Mouse (Mus musculus) lung, embryonic 14.5 days (tissue): ENCODE results near the gene Cxcl17. TPM values are rescaled to one million over a fixed set of nuclear protein-coding genes. Genes with fewer than 3 reads are reported as not detected.
A peak's percentile ranks its signal among the peaks of the same experiment; 100 is the strongest.

Source experiments
- ATAC-seq: fragments of 200-750 bp; cut with Nextera tagmentation; 2 replicates; pipeline ENCODE4 v1.8.0; 2017; ENCODE audit warnings: mild to moderate bottlenecking, moderate TSS enrichment, moderate library complexity; ENCODE audit not compliant: insufficient read depth
- DNase-seq: peaks from one replicate; pipeline ENCODE4 v3.0.0-alpha.2; 2015
- H3K27ac ChIP-seq: fragments of 300-500 bp; sonication (generic); 2 replicates; pipeline ENCODE4 v1.5.1; 2014; ENCODE audit warnings: low read depth, mild to moderate bottlenecking, moderate library complexity
- H3K27me3 ChIP-seq: fragments of 300-500 bp; sonication (generic); 2 replicates; pipeline ENCODE4 v1.6.1; 2014; ENCODE audit warnings: low read length, control low read depth; ENCODE audit not compliant: insufficient read depth
- H3K36me3 ChIP-seq: fragments of 300-500 bp; sonication (generic); 2 replicates; pipeline ENCODE4 v1.6.1; 2014; ENCODE audit warnings: control low read depth; ENCODE audit not compliant: insufficient read depth
- H3K4me1 ChIP-seq: fragments of 300-500 bp; sonication (generic); 2 replicates; pipeline ENCODE4 v1.6.1; 2014; ENCODE audit warnings: antibody characterized with exemption, control low read depth; ENCODE audit not compliant: insufficient read depth
- H3K4me2 ChIP-seq: fragments of 300-500 bp; sonication (generic); 2 replicates; pipeline ENCODE4 v1.6.1; 2014; ENCODE audit warnings: mild to moderate bottlenecking
- H3K4me3 ChIP-seq: fragments of 300-500 bp; sonication (generic); 2 replicates; pipeline ENCODE4 v1.5.1; 2014; ENCODE audit warnings: low read depth, low read length
- H3K9ac ChIP-seq: fragments of 300-500 bp; sonication (generic); 2 replicates; pipeline ENCODE4 v1.6.1; 2014
- H3K9me3 ChIP-seq: fragments of 300-500 bp; sonication (generic); 2 replicates; pipeline ENCODE4 v1.6.1; 2016; ENCODE audit warnings: low read depth, low read length, control low read depth
- CTCF ChIP-seq: IDR thresholded peaks from 2 replicates; pipeline ENCODE4 v1.5.1; 2016; ENCODE audit warnings: antibody characterized with exemption, low read depth
- WGBS: fragments of 180-500 bp; shearing (Covaris S2); extraction: QIAGEN DNeasy Blood & Tissue Kit; methylation state at CpG from one replicate; pipeline ENCODE4 v1.1.7; 2014; 5-methylcytosine and 5-hydroxymethylcytosine counted together
- polyA plus RNA-seq: library from polyadenylated mRNA; unstranded; fragments of >200 nt; fragmentation: Nextera tagmentation; extraction: Ambion mirVana; gene quantifications from 2 replicates; pipeline ENCODE4 v1.2.1, GENCODE M21; 2014

Cxcl17 gene
- polyA plus RNA-seq, 1 experiment from 2014 or later: not detected

- Histone ChIP-seq H3K27ac (no peak overlapping the region), H3K27me3 (no peaks in the 10 kb centered on the region), H3K9ac (no peak overlapping the region), H3K4me2 (no peak overlapping the region), H3K4me1 (peaks cover 23% of the 10 kb centered on the region), H3K4me3 (no peak overlapping the region), H3K36me3 (peaks cover 17% of the 10 kb centered on the region), H3K9me3 (no peaks in the 10 kb centered on the region)
- ATAC-seq (no peak), DNase-seq (no peak)
- 35% methylated on average over 2 of the region's 2 CpGs for WGBS
- TF ChIP-seq CTCF: no peak
These were observed 21.7 kb downstream of the Cxcl17 start for GRCm38 (mm10) chr7:25390986-25391385.

GRCm38 (mm10) chr7:25390054-25390770 is 22.5 kb downstream of the Cxcl17 start:
- no peak for TF ChIP-seq CTCF
- 45% methylated on average over 8 of the region's 8 CpGs for WGBS
- DNase-seq (peak; percentile 53), ATAC-seq (peak; percentile 6; the same call in 1 of the 2 replicates)
- Histone ChIP-seq H3K36me3 (peaks cover 23% of the 10 kb centered on the region), H3K27ac (no peak overlapping the region), H3K27me3 (no peaks in the 10 kb centered on the region), H3K9ac (no peak overlapping the region; the same call in 1 of the 2 replicates), H3K4me1 (peaks cover 30% of the 10 kb centered on the region), H3K9me3 (no peaks in the 10 kb centered on the region), H3K4me2 (0 out of 2 replicates have a peak overlapping the region, but pooled peaks have one; percentile 12), H3K4me3 (no peak overlapping the region)

- H3K9me3 ChIP-seq: no peaks in the 10 kb centered on the region
- no peak overlapping the region for H3K27ac ChIP-seq
- peaks cover 36% of the 10 kb centered on the region for H3K36me3 ChIP-seq
- DNase-seq: no peak
- ATAC-seq: no peak
- peaks cover 22% of the 10 kb centered on the region; the same call in 1 of the 2 replicates for H3K4me1 ChIP-seq
- H3K27me3 ChIP-seq: no peaks in the 10 kb centered on the region
- no peak overlapping the region for H3K4me2 ChIP-seq
- H3K4me3 ChIP-seq: no peak overlapping the region
- H3K9ac ChIP-seq: no peak overlapping the region
- WGBS: 77% methylated on average over 7 of the region's 7 CpGs
- no peak for TF ChIP-seq CTCF
These were observed 23.8 kb downstream of the Cxcl17 start for GRCm38 (mm10) chr7:25388916-25389315.

- WGBS: 92% methylated on average over 18 of the region's 18 CpGs
- H3K4me1 ChIP-seq: peaks cover 19% of the 10 kb centered on the region; the same call in 1 of the 2 replicates
- TF ChIP-seq CTCF: no peak
- H3K9me3 ChIP-seq: no peaks in the 10 kb centered on the region
- H3K27me3 ChIP-seq: no peaks in the 10 kb centered on the region
- no peak overlapping the region for H3K4me3 ChIP-seq
- no peak for DNase-seq
- peaks cover 45% of the 10 kb centered on the region for H3K36me3 ChIP-seq
- ATAC-seq: no peak
- H3K27ac ChIP-seq: no peak overlapping the region
- no peak overlapping the region for H3K4me2 ChIP-seq
- H3K9ac ChIP-seq: no peak overlapping the region
These were observed 24.8 kb downstream of the Cxcl17 start for GRCm38 (mm10) chr7:25387811-25388440.

- Histone ChIP-seq H3K4me3 (no peak overlapping the region), H3K4me2 (peak overlapping the region; percentile 15)
These were observed 26.7 kb downstream of the Cxcl17 start for GRCm38 (mm10) chr7:25385850-25386555.

GRCm38 (mm10) chr7:25385259-25385658 is 27.4 kb downstream of the Cxcl17 start:
- H3K27me3 ChIP-seq: no peaks in the 10 kb centered on the region
- H3K9ac ChIP-seq: no peak overlapping the region
- WGBS: 88% methylated on average over 12 of the region's 12 CpGs
- no peak for TF ChIP-seq CTCF
- no peak overlapping the region for H3K4me2 ChIP-seq
- H3K4me3 ChIP-seq: no peak overlapping the region
- DNase-seq (no peak), ATAC-seq (no peak)
- peaks cover 51% of the 10 kb centered on the region for H3K36me3 ChIP-seq
- peaks cover 14% of the 10 kb centered on the region; the same call in 1 of the 2 replicates for H3K4me1 ChIP-seq
- no peak overlapping the region for H3K27ac ChIP-seq
- H3K9me3 ChIP-seq: no peaks in the 10 kb centered on the region

More at GRCm38 (mm10) chr7:25385850-25386555, 26.7 kb downstream of the Cxcl17 start:
- 57% methylated on average over 12 of the region's 12 CpGs for WGBS
- DNase-seq: peak; percentile 87
- Histone ChIP-seq H3K27me3 (no peaks in the 10 kb centered on the region), H3K36me3 (peaks cover 51% of the 10 kb centered on the region), H3K4me1 (peaks cover 19% of the 10 kb centered on the region; the same call in 1 of the 2 replicates), H3K9ac (no peak overlapping the region), H3K9me3 (no peaks in the 10 kb centered on the region), H3K27ac (peak overlapping the region; percentile 75)
- peak; percentile 73 for ATAC-seq
- TF ChIP-seq CTCF: no peak
